Mouse (Mus musculus) v-Abl transformed pro-B cells (cell line): ENCODE measurements around the gene Olfr917.

Source experiments
- in situ Hi-C, 2 experiments: fragments of 400-800 bp; cut with MboI; formaldehyde crosslinking; loops; one replicate each; pipeline ENCODE4 v1.15.1; 2025; ENCODE audit not compliant: unreplicated experiment in 2 of 2

Olfr917 gene

DNA sequence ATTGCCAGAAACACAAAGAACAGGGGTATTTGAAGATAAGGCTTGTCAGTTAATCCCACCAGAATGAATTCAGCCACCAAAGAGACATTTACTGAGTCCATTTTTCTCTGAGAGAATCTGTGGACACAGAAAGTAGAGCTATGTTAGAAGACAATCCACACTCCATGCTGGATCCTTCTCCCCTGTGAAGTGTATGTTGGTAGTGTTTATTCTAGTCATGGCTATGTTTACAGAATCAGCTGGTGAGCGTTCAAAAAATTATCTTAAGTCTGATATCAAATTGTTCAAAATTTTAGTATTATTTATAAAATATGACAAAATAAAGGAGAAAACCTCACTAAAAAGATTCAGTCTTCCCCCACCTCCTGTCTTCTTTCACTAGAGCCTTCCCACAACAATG lies at the start of gene Olfr917:
Gene Olfr917, minus strand, starts transcription at position 101 of the 400 bp plus-strand sequence.
- in situ Hi-C loops, result no loop called here

- in situ Hi-C loops, result no loop called here
Observed at GRCm38 (mm10) chr9:38674501-38674900, 8.9 kb upstream of the Olfr917 start, which contains the start of gene Olfr918. Gene Olfr918 (minus strand): TSS chr9:38674601.

- in situ Hi-C loops, result no loop called here
Observed at GRCm38 (mm10) chr9:38672887-38673286, 7.2 kb upstream of the Olfr917 start.

- in situ Hi-C loops, result no loop called here
Observed at GRCm38 (mm10) chr9:38659775-38660174, 5.9 kb downstream of the Olfr917 start, which contains the start of gene Olfr916. Gene Olfr916 (minus strand): TSS chr9:38659875.

GRCm38 (mm10) chr9:38632406-38632805 lies 33.2 kb downstream of the Olfr917 start:
- in situ Hi-C loops, result no loop called here
